In genomic region chr5:9446146-9446545, GRCm38 (mm10) we compare ENCODE assay signal across 12 mouse cellular contexts.
A peak's percentile ranks its signal among the peaks of the same experiment; 100 is the strongest.
DNase-seq lines count a peak whose midpoint lies in the region; ATAC-seq lines count a peak whose summit lies in the region.
"Had no signal": no experiment of that assay in that cellular context is flagged by ENCODE, and none has a peak within 500 bp of the region (broad histone marks: within the 10 kb centered on the region; RNA-seq: fewer than 3 reads in every experiment).

No protein-coding gene starts in this region.

- H3K27me3 ChIP-seq in kidney, embryonic 15.5 days = no peaks in the 10 kb centered on the region
- no peaks in the 10 kb centered on the region for H3K27me3 ChIP-seq in limb, embryonic 11.5 days (ENCODE audit: control insufficient read depth, insufficient read depth, low read length)
- H3K27me3 ChIP-seq: forebrain, embryonic 13.5 days; heart, embryonic 13.5 days had no signal

- no peak for ATAC-seq in kidney, embryonic 15.5 days (replicated peaks; ENCODE audit: low FRiP score)
- no peak for ATAC-seq in limb, embryonic 11.5 days (ENCODE audit: insufficient number of reproducible peaks, low FRiP score, low TSS enrichment, low read depth)
- ATAC-seq: forebrain, embryonic 13.5 days had no signal

- 4% methylated on average over 1 of the region's 1 CpGs for WGBS in kidney, embryonic 15.5 days
- WGBS in limb, embryonic 11.5 days = 3% methylated on average over 1 of the region's 1 CpGs

- H3K9me3 ChIP-seq in kidney, embryonic 15.5 days (replicated peaks) = no peaks in the 10 kb centered on the region; the same call in 1 of the 2 replicates
- H3K9me3 ChIP-seq in limb, embryonic 11.5 days (ENCODE audit: control insufficient read depth, low read length) = no peaks in the 10 kb centered on the region
- H3K9me3 ChIP-seq: forebrain, embryonic 13.5 days; heart, embryonic 13.5 days had no signal

- H3K27ac ChIP-seq in kidney, embryonic 15.5 days = no peak overlapping the region
- H3K27ac ChIP-seq in limb, embryonic 11.5 days (replicated peaks; ENCODE audit: low read depth, low read length) = no peak overlapping the region
- H3K27ac ChIP-seq: forebrain, embryonic 13.5 days; heart, embryonic 13.5 days; layer of hippocampus, adult 2 months had no signal

- H3K4me3 ChIP-seq in kidney, embryonic 15.5 days (replicated peaks) = no peak overlapping the region
- no peak overlapping the region for H3K4me3 ChIP-seq in limb, embryonic 11.5 days (ENCODE audit: low read depth, low read length)
- H3K4me3 ChIP-seq: forebrain, embryonic 13.5 days; heart, embryonic 13.5 days; layer of hippocampus, adult 2 months had no signal

- no peaks in the 10 kb centered on the region for H3K36me3 ChIP-seq in kidney, embryonic 15.5 days
- H3K36me3 ChIP-seq in limb, embryonic 11.5 days (ENCODE audit: control insufficient read depth, insufficient read depth, low read length) = no peaks in the 10 kb centered on the region
- H3K36me3 ChIP-seq: heart, embryonic 13.5 days had no signal

- H3K4me2 ChIP-seq in kidney, embryonic 15.5 days = no peak overlapping the region
- H3K4me2 ChIP-seq in limb, embryonic 11.5 days (ENCODE audit: low read depth, severe bottlenecking) = no peak overlapping the region
- H3K4me2 ChIP-seq: forebrain, embryonic 13.5 days; heart, embryonic 13.5 days had no signal

- no peaks in the 10 kb centered on the region for H3K4me1 ChIP-seq in kidney, embryonic 15.5 days
- H3K4me1 ChIP-seq in limb, embryonic 11.5 days (ENCODE audit: control insufficient read depth, insufficient read depth, low read length) = no peaks in the 10 kb centered on the region
- H3K4me1 ChIP-seq: forebrain, embryonic 13.5 days; heart, embryonic 13.5 days had no signal

- no peak overlapping the region for H3K9ac ChIP-seq in kidney, embryonic 15.5 days
- H3K9ac ChIP-seq in limb, embryonic 11.5 days (ENCODE audit: low read length) = no peak overlapping the region
- H3K9ac ChIP-seq: forebrain, embryonic 13.5 days; heart, embryonic 13.5 days had no signal

- DNase-seq in adrenal gland, postnatal 10 days = peak; percentile 51
- no peak for DNase-seq in adrenal gland, postnatal 4 days (ENCODE audit: low spot score in 2 of 2)
- DNase-seq in kidney, postnatal 36 days = peak; percentile 6 to 56
- DNase-seq in NIH3T3 (ENCODE audit: low read depth) = peak; percentile 49
- peak; percentile 67 for DNase-seq in limb, embryonic 11.5 days (ENCODE audit: low spot score)
- no peak for DNase-seq in layer of hippocampus, postnatal 36 days
- DNase-seq in left cerebral cortex, adult 11 months (ENCODE audit: low spot score) = no peak
- DNase-seq: cerebellum, postnatal 10 days had no signal

Comparison
In these comparisons a context has a peak if more than half of its experiments do, and no peak if none do; other contexts are left out.
1. DNase-seq: peak in adrenal gland, postnatal 10 days (single experiment), kidney, postnatal 36 days (2 of 2), NIH3T3 (single experiment) and limb, embryonic 11.5 days (single experiment); none in adrenal gland, postnatal 4 days (0 of 2), layer of hippocampus, postnatal 36 days (0 of 2) and left cerebral cortex, adult 11 months (single experiment).